Mouse (Mus musculus) forebrain, embryonic 11.5 days (tissue): ENCODE measurements around the gene Iqschfp. TPM values are rescaled to one million over a fixed set of nuclear protein-coding genes. Genes with fewer than 3 reads are reported as not detected.

Experiments
- ATAC-seq: fragments of 200-750 bp; cut with Nextera tagmentation; replicated peaks from 2 replicates; pipeline ENCODE4 v1.8.0; 2017; ENCODE audit warnings: moderate TSS enrichment; ENCODE audit not compliant: low FRiP score
- DNase-seq: peaks from one replicate; pipeline ENCODE4 v3.0.0-alpha.2; 2017; ENCODE audit warnings: low spot score
- H3K27ac ChIP-seq: fragments of 300-500 bp; sonication (generic); 2 replicates; pipeline ENCODE4 v1.5.1; 2014; ENCODE audit warnings: low read depth, low read length
- H3K27me3 ChIP-seq: fragments of 300-500 bp; sonication (generic); 2 replicates; pipeline ENCODE4 v1.6.1; 2014; ENCODE audit warnings: mild to moderate bottlenecking, low read length, mixed read lengths; ENCODE audit not compliant: control insufficient read depth, insufficient read depth
- H3K36me3 ChIP-seq: fragments of 300-500 bp; sonication (generic); 2 replicates; pipeline ENCODE4 v1.6.1; 2014; ENCODE audit warnings: mild to moderate bottlenecking, low read length, moderate library complexity, mixed read lengths; ENCODE audit not compliant: control insufficient read depth, insufficient read depth
- H3K4me1 ChIP-seq: fragments of 300-500 bp; sonication (generic); replicated peaks from 2 replicates; pipeline ENCODE4 v1.6.1; 2014; ENCODE audit warnings: low read length, mixed read lengths; ENCODE audit not compliant: control insufficient read depth, insufficient read depth
- H3K4me2 ChIP-seq: fragments of 300-500 bp; sonication (generic); 2 replicates; pipeline ENCODE4 v1.6.1; 2014; ENCODE audit warnings: low read depth, mild to moderate bottlenecking, low read length, moderate library complexity, mixed read lengths; ENCODE audit not compliant: severe bottlenecking
- H3K4me3 ChIP-seq: fragments of 300-500 bp; sonication (generic); 2 replicates; pipeline ENCODE4 v1.5.1; 2014; ENCODE audit warnings: low read depth, low read length
- H3K9ac ChIP-seq: fragments of 300-500 bp; sonication (generic); 2 replicates; pipeline ENCODE4 v1.6.1; 2014; ENCODE audit warnings: low read length
- H3K9me3 ChIP-seq: fragments of 300-500 bp; sonication (generic); 2 replicates; pipeline ENCODE4 v1.6.1; 2016; ENCODE audit warnings: low read length, mixed read lengths; ENCODE audit not compliant: control insufficient read depth
- WGBS: fragments of 180-500 bp; shearing (Covaris S2); extraction: QIAGEN DNeasy Blood & Tissue Kit; methylation state at CpG from one replicate; pipeline ENCODE4 v1.1.7; 2014; 5-methylcytosine and 5-hydroxymethylcytosine counted together
- polyA plus RNA-seq: library from polyadenylated mRNA; unstranded; fragments of >200 nt; fragmentation: Nextera tagmentation; extraction: Ambion mirVana; gene quantifications from 2 replicates; pipeline ENCODE4 v1.2.1, GENCODE M21; 2014

Iqschfp gene
- polyA plus RNA-seq, 1 experiment from 2014 or later, result 1.3 TPM

DNA sequence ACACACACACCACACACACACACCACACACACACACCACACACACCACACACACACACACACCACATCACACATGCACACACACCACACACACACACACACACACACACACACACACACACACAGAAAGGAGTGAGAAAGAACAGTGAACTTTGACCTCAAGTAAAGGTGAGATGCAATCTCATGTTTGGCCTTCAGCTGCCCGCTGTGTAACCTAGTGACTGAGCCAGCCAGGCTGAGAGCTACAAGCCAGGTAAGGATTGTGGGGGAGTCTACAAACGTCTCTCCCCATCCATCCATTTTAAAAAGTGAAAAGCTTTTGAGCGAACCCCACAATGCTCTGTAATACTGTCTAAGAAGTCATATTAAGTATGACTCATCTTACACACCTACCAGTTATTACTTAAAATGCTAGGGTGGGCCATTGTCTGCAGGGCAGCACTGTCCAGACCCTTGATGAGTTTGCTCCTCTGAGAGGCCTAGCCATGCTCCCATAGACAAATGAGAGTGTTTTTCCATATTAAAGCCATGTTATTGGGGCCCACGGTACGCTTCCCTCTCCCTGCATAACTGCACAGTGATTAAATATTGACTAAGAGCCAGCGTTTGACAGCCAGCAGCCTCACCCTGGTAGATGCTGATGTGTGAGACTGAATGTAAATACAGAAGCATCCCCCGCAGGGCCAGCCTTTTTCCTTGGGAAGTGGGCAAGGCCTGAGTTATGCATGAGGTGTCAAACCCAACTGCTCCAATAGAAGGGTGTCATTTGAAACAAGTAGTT, 621.5 kb downstream of the Iqschfp start:
- ATAC-seq (peak; percentile 58; the same call in 1 of the 2 replicates), DNase-seq (peak; percentile 43)
- no peak overlapping the region for H3K4me3 ChIP-seq
- no peak overlapping the region for H3K9ac ChIP-seq
- no peaks in the 10 kb centered on the region for H3K9me3 ChIP-seq
- H3K4me1 ChIP-seq, result peaks cover 3% of the 10 kb centered on the region; the same call in 1 of the 2 replicates
- no peaks in the 10 kb centered on the region for H3K27me3 ChIP-seq
- H3K4me2 ChIP-seq, result no peak overlapping the region
- 68% methylated on average over 7 of the region's 7 CpGs for WGBS
- 0 out of 2 replicates have a peak overlapping the region, but pooled peaks have one; percentile 25 for H3K27ac ChIP-seq
- no peaks in the 10 kb centered on the region for H3K36me3 ChIP-seq

- no peak overlapping the region for H3K4me3 ChIP-seq
- DNase-seq (no peak), ATAC-seq (0 out of 2 replicates have a peak, but pooled peaks have one; percentile 36)
- no peaks in the 10 kb centered on the region for H3K36me3 ChIP-seq
- no peaks in the 10 kb centered on the region for H3K9me3 ChIP-seq
- WGBS, result 50% methylated on average over 3 of the region's 3 CpGs
- H3K27ac ChIP-seq, result 0 out of 2 replicates have a peak overlapping the region, but pooled peaks have one; percentile 25
- no peaks in the 10 kb centered on the region for H3K27me3 ChIP-seq
- H3K9ac ChIP-seq, result no peak overlapping the region
- H3K4me1 ChIP-seq, result peaks cover 3% of the 10 kb centered on the region; the same call in 1 of the 2 replicates
- H3K4me2 ChIP-seq, result no peak overlapping the region
Measured at GRCm38 (mm10) chr3:68514120-68514497, 622.1 kb downstream of the Iqschfp start.

GRCm38 (mm10) chr3:68514717-68515116, 622.7 kb downstream of the Iqschfp start:
- no peaks in the 10 kb centered on the region for H3K36me3 ChIP-seq
- no peaks in the 10 kb centered on the region for H3K27me3 ChIP-seq
- ATAC-seq, result no peak
- no peak overlapping the region for H3K27ac ChIP-seq
- H3K9me3 ChIP-seq, result no peaks in the 10 kb centered on the region
- no peak overlapping the region for H3K4me2 ChIP-seq
- peak; percentile 19 for DNase-seq
- H3K9ac ChIP-seq, result no peak overlapping the region
- H3K4me3 ChIP-seq, result no peak overlapping the region
- WGBS, result 92% methylated on average over 3 of the region's 3 CpGs
- peaks cover 3% of the 10 kb centered on the region; the same call in 1 of the 2 replicates for H3K4me1 ChIP-seq

DNA sequence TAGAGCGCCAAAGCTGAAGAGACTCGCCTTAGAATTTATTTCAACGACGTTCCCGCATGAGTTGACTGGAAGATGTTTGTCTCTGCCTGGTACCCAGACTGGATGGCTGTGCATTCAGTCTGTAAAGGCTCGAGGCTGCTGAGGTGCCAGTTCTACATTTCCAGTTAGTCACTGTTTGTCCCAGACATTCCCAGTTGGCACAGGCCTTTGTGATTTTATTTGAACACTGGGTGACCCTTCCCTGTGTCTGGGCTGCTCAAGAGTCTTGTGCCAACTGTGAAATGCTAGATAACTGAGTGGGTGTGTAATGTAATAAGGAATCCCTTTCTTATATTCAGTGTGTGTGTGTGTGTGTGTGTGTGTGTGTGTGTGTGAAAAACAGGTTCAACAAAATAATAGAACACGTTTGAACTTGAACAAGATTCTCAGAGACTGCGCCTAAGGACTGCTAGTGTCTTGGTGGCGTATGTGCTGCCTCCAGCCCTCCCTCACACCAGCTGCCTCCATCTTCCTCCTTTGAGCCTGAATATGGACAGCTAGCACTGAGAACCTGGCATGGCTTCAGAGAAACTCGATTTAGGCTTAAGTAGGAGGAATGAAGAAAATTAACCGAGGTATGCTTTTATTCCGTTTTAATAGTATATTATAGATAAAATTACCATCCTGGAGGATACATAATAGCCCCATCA, 624.5 kb downstream of the Iqschfp start:
- WGBS, result 91% methylated on average over 12 of the region's 12 CpGs
- Histone ChIP-seq H3K27me3 (no peaks in the 10 kb centered on the region), H3K4me2 (no peak overlapping the region), H3K36me3 (no peaks in the 10 kb centered on the region), H3K4me3 (no peak overlapping the region), H3K4me1 (peaks cover 3% of the 10 kb centered on the region; the same call in 1 of the 2 replicates), H3K27ac (no peak overlapping the region), H3K9ac (no peak overlapping the region), H3K9me3 (no peaks in the 10 kb centered on the region)
- DNase-seq, result peak; percentile 33
- no peak for ATAC-seq

DNA sequence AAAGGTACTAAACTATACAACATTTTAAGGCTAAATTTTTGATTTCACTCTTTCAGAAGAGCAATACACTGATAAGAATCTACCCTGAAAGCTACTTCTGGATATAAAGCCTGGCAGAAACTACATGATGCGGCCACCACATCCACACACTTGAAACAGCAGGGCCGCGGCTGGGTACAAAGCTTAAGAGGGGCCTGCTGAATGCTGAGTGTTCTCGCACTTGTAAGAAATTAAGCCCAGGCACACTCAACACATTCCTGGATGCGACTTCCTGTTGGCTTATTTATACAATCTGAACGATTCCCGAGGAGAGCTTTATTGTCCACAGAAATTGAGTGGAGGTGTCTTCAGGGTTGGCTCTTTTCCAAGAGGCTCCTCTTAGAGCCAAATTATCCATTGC, 625.2 kb downstream of the Iqschfp start:
- H3K27me3 ChIP-seq, result no peaks in the 10 kb centered on the region
- DNase-seq, result peak; percentile 33
- H3K4me1 ChIP-seq, result peaks cover 3% of the 10 kb centered on the region; the same call in 1 of the 2 replicates
- no peaks in the 10 kb centered on the region for H3K9me3 ChIP-seq
- WGBS, result 68% methylated on average over 7 of the region's 7 CpGs
- no peak for ATAC-seq
- no peak overlapping the region for H3K27ac ChIP-seq
- H3K36me3 ChIP-seq, result no peaks in the 10 kb centered on the region
- no peak overlapping the region for H3K4me3 ChIP-seq
- no peak overlapping the region for H3K4me2 ChIP-seq
- no peak overlapping the region for H3K9ac ChIP-seq

GRCm38 (mm10) chr3:68518041-68518440, 626.0 kb downstream of the Iqschfp start:
- WGBS, result 86% methylated on average over 8 of the region's 8 CpGs
- H3K27me3 ChIP-seq, result no peaks in the 10 kb centered on the region
- H3K9me3 ChIP-seq, result no peaks in the 10 kb centered on the region
- H3K4me3 ChIP-seq, result no peak overlapping the region
- no peak overlapping the region for H3K27ac ChIP-seq
- ATAC-seq, result no peak
- peaks cover 3% of the 10 kb centered on the region; the same call in 1 of the 2 replicates for H3K4me1 ChIP-seq
- peak; percentile 19 for DNase-seq
- H3K4me2 ChIP-seq, result no peak overlapping the region
- no peak overlapping the region for H3K9ac ChIP-seq
- H3K36me3 ChIP-seq, result no peaks in the 10 kb centered on the region

GRCm38 (mm10) chr3:68518586-68518985, 626.6 kb downstream of the Iqschfp start:
- Histone ChIP-seq H3K9me3 (no peaks in the 10 kb centered on the region), H3K9ac (no peak overlapping the region), H3K4me1 (peaks cover 3% of the 10 kb centered on the region; the same call in 1 of the 2 replicates), H3K27ac (no peak overlapping the region), H3K4me3 (no peak overlapping the region), H3K36me3 (no peaks in the 10 kb centered on the region), H3K4me2 (no peak overlapping the region), H3K27me3 (no peaks in the 10 kb centered on the region)
- DNase-seq (peak; percentile 39), ATAC-seq (no peak)
- WGBS, result 88% methylated on average over 5 of the region's 5 CpGs

DNA sequence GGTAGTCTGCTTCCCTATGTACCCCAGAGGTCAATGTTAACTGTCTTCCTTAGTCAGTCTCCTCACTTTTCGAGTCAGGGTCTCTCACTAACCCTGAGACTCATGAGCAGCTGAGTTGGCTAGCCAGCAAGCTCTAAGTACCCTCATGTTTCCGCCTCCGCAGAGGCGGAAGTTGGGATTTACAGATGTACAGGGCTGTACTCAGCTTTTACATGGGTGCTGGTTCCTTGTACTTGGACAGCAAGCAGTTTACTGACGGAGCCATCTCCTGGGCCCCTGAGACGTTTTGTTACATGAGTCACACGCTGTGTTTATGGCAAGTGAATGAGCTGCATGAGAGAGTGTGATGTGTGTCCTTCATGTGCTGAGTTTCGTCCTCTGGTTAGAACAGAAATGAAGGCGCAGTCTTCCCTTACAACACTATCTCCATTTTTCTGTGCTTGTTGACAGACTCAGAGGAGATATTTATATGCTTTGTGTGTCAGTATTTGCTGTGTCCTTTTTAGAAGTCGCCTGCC, 633.4 kb downstream of the Iqschfp start:
- Histone ChIP-seq H3K9me3 (no peaks in the 10 kb centered on the region), H3K4me3 (no peak overlapping the region), H3K4me1 (no peaks in the 10 kb centered on the region), H3K36me3 (no peaks in the 10 kb centered on the region), H3K27ac (no peak overlapping the region), H3K9ac (no peak overlapping the region), H3K27me3 (no peaks in the 10 kb centered on the region), H3K4me2 (no peak overlapping the region)
- DNase-seq (peak; percentile 42), ATAC-seq (no peak)
- 95% methylated on average over 10 of the region's 10 CpGs for WGBS
